Mouse (Mus musculus) left cerebral cortex, postnatal 25 days (tissue): Measurements from ENCODE around the gene Msx1. TPM values are rescaled to one million over a fixed set of nuclear protein-coding genes. Genes with fewer than 3 reads are reported as not detected.
"Not testable (repeated sequence)": the region's sequence is repeated elsewhere in the genome, so short reads cannot be mapped to it uniquely, and the experiment has no call there.

Experiments used
- DNase-seq, 2 experiments: peaks; one replicate each; pipeline ENCODE4 v3.0.0; 2022; ENCODE audit warnings: low spot score in 2 of 2, mixed read lengths in 1 of 2
- intact Hi-C: fragments of 180-260 bp; cut with DNase I; formaldehyde crosslinking; loops from one replicate; pipeline ENCODE4 v1.15.1; 2025
- total RNA-seq, 2 experiments: library from RNA; stranded (reverse); gene quantifications; 2 replicates each; pipeline ENCODE4 v1.2.3; 2021

Gene Msx1
- total RNA-seq = 1 to 10 TPM; 3.5 to 4.2 TPM

- intact Hi-C loops = loop anchor here (10.0 kb wide), 1 partner anchor 260 kb away; no protein-coding TSS in a partner anchor
- DNase-seq = peak; percentile 34 to 55
Measured at GRCm38 (mm10) chr5:37824461-37824795, at the start of gene Msx1. Msx1 (minus strand) TSS chr5:37824583.

DNA sequence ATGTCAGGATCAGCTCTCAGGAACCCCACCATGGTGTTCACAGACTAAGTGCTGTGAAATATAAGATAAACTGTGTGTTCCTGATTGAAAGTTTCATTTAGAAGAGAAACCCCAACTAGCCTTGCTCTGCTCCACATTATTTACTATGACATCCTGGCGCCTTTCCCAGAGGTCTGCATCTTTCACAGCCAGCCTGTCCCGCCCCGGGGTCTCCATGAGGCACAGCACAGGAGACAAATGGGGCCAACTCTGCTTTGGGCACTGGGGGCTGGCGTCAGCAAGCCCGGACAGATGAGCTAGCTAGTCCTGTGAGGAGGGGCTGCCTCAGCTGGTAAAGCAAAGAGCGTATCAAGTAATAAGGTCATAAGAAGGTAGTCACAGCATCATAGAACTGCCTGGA lies 41.1 kb upstream of the Msx1 start:
- no peak for DNase-seq
- intact Hi-C loops = no loop called here

DNA sequence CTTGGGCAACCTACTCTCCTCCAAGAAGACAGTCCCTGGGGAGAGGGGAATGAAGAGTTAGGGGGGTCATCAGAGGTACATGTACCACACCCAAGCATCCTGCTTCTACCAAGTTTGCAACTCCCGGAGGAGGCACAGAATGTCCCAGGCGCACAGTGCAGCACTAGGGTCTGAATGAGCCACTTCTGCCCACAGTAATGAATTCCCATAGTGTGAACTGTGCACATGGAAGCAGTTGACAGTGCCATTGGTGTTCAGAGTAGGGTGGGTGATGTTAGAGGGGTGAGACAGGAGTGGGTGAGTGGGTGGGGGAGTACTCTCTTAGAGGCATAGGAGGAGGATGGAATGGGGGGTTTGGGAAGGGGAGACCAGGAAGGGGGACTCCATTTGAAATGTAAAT lies 39.9 kb upstream of the Msx1 start:
- intact Hi-C loops = no loop called here
- no peak for DNase-seq

DNA sequence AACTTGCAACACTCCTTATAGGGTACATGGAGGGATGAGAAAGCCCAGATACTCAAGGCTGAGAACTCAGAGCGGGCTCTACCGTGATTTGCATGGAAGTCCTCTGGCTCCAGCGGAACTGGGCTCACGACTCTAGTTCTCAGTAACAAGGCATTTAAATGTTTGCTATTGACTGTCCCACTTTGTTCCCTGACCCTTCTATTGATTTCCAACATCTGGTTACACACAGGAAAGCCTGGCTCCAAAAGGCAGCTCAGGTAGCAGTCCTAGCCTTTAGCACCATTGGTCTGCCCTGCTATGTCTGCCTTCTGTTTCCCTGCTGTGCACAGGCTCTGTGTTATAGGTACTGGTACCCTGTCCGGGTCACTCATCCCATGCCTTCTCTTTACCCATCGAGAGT lies 36.5 kb upstream of the Msx1 start:
- no peak for DNase-seq
- intact Hi-C loops = no loop called here

DNA sequence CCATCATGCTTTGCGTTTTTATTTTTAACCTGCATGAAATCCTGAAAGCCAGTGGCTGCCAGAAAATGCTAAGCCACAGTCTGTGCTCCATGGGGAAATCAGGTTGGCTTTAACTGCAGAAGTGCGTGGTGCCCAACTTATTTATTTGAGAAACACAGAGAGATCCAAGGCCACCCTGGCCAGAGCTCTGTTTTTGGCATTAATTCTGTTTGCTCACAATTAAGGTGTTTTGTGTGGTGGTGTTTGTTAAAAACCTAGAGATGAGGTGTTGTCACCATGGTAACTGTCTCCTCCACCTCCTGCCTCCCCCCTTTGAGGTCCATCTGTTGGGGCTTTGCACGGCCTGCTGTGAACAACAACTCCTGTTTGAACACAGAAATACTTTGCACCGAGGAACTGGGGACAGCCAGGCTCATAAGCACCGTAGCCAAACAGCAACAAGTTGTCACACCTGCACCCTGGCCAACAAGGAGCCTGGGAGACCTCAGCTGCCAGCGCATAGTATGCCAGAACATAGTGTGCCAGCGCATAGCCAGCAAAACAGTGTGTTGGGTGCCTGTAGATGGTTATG lies 35.9 kb upstream of the Msx1 start:
- DNase-seq = peak; percentile 58 to 83
- intact Hi-C loops = no loop called here

DNA sequence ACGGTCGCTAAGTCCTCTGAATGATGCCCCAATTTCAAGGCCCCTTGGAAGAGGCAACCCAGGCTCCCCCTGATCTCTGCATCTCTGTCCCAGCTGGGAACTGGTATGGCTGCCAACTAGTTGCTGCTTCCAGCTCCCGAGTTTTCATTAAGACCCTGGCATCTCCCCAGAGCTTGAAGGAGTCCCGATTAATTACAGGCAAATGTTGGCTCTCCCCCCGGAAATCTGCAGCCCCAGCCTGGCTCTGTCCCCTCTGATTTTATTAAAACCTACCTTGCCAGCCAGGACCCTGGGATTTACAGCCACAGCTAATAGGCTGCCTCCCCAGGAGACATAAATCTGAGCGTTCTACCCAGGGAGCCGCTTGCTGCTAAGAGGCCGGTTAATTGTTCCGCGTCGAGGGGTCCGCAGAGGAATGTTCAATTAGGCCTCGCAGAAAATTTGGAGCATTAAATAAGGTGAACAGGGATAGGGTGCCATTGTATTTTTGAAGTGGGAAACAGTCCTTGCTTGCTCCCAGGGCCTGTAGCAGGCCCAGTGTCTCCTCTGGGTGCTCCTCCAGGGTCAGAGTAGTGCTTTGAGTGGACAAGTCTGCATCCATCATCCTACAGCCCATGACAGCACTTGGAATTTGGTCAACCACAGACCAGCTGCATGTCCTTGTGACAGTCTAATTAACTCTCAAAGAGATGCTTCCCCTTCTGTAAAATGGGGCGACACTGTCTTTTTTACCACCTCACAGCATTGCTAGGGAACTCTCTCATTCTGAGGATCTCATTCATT lies 33.6 kb upstream of the Msx1 start:
- intact Hi-C loops = no loop called here

GRCm38 (mm10) chr5:37856057-37856456 lies 31.7 kb upstream of the Msx1 start:
- no peak for DNase-seq
- intact Hi-C loops = no loop called here

More for the DNA sequence above, 33.6 kb upstream of the Msx1 start:
- DNase-seq = peak; percentile 20 to 39

DNA sequence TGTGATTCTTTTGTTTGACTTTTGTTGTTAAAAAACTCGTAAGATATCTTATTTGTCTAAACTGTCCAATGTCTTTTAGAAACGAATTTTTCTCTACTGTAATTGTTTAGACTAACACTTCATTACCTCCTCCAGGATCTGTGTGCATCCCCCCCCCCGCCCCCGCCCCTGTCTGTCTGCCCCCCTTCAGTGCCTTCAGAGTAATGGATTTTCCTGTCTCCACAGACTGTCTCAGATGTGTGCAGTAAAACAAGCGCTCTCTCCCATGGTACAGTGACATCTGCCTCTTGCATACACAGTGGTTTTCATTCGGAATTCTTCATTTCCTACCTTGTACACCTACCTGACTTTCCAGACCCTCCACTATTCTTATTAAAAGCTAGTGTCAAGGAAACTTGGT lies 29.9 kb upstream of the Msx1 start:
- DNase-seq = no peak
- intact Hi-C loops = no loop called here

GRCm38 (mm10) chr5:37851305-37851982 lies 27.1 kb upstream of the Msx1 start:
- no peak for DNase-seq
- intact Hi-C loops = no loop called here

- no peak for DNase-seq
- intact Hi-C loops = no loop called here
Measured at GRCm38 (mm10) chr5:37848991-37849719, 24.8 kb upstream of the Msx1 start.

DNA sequence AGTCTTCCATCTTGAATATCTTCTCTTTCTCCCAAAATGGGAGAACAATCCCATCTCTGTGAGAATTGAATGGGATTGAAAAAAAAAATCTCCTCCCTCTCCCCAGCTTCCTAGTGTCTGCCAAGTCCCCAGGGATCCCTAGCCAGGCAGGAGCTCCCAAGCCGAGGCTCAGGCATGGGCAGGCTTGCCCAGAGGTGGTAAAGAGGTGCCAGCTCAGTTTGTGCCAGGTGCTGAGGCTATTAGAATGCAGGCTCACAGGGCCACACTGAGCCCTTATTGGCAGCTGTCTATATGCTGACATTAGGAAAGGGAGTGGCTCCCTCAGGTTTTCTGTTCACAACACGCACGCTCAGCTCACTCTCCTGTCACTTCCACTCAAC lies 11.9 kb upstream of the Msx1 start:
- intact Hi-C loops = no loop called here
- DNase-seq = no peak

DNA sequence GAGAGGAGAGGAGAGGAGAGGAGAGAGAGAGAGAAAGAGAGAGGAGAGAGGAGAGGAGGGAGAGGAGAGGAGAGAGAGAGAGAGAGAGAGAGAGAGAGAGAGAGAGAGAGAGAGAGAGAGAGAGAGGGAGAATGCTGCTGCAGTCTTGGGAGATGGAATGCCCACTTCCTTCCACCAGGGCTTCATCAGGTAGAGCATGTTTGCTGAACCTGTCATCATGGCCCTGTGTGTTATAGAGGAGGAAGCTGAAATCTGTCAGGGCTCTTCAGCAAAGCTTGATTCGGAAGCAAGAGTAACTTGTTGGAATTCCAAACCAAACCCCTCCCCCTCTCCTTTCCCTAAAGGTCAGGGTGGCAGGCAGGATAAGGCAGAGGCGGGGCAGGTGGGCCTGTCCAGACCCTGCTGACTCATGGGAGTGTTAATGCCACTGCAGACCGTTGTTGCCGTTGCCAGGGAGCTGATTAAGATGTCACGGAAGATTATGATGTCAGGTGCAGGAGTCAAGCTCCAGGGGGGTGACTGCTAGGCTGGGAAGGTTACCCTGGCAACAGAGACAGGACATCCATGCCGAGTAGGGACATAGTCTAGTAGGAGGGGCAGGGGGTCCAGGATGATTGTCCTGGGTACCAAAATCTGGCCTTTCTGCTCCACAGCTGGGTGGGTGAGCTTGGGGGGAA lies 11.3 kb upstream of the Msx1 start:
- intact Hi-C loops = no loop called here
- DNase-seq = no peak

- DNase-seq = no peak
- intact Hi-C loops = no loop called here
Measured at GRCm38 (mm10) chr5:37832766-37833165, 8.4 kb upstream of the Msx1 start.

GRCm38 (mm10) chr5:37832031-37832430 lies 7.6 kb upstream of the Msx1 start:
- DNase-seq = no peak
- intact Hi-C loops = no loop called here

- intact Hi-C loops = not testable (repeated sequence)
- peak in 1 of 2 experiments; percentile 35 for DNase-seq
Measured at GRCm38 (mm10) chr5:37830436-37830835, 6.1 kb upstream of the Msx1 start.

DNA sequence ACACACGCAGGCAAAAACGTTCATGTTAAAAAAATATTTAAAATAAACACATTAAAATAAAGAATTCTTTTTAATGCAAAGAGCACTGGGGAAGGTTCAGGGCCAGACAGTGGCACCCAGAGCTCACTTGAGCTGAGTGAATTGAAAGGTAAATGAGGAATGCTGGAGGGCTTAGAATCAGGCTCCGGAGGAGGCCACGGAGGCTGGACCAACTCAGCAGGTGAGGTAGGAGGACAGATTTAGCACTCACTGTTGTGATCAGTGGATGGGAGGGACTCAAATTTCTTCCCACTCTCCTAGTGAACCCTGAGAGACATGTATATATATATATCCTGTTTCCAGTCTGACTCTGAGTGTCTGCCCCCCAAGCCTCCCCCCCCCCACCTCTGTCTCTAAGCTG lies 5.5 kb upstream of the Msx1 start:
- DNase-seq = no peak
- intact Hi-C loops = loop anchor here (10.0 kb wide), 1 partner anchor 255 kb away; no protein-coding TSS in a partner anchor

DNA sequence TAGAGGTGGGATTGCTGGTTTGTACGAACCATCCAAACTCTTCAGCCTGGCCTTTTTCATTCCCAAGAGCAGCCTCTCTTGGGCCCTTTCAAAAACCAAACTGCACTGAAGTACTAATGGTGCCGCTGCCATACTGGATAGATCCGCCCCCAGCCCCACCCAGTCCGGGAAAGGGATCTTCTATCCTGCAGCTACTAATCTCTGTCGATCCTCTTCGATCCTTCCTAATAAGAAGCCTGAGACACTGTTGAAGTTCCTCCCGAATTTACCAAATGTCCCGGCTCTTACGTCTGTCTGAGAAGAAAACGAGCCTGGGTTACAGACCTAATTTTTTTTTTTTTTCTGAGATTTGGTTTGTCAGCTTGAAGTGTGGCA lies 4.9 kb upstream of the Msx1 start:
- no peak for DNase-seq
- intact Hi-C loops = loop anchor here (10.0 kb wide), 1 partner anchor 256 kb away; no protein-coding TSS in a partner anchor

DNA sequence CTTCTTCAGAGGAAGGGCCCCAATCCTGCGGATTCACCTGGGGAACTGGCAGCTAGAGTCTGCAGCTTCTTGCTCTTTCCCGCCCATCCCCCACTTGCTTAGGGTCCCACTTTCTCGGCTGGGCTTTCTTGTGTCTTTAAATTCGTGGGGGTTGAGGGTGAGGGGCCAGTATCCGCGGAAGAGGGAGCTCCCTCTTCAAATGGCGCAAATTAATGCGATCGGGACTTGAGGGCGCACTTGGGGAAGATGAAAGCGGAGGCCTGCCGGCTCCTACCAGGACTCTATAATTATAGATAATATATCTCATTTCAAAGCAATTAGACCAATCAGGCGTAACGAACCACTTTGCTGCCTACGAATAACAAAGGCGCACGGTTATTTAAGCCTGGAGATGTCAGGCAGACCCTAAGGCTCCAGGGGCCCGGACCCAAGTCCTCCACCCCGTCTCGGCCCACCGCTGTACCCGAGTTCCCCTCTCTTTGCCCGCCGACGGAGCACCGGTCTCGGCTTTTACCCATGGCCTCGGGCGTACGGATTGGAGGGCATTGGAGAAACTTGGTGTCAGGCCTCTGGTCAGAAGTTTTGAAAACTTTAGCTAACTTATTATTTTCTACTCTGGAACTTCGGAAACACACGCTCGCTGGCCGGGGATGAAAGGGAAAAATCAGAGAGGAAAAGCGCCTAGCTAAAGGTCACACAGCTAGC lies 4.4 kb upstream of the Msx1 start:
- intact Hi-C loops = loop anchor here (10.0 kb wide), 1 partner anchor 256 kb away; no protein-coding TSS in a partner anchor
- no peak for DNase-seq

GRCm38 (mm10) chr5:37828001-37828400 lies 3.6 kb upstream of the Msx1 start:
- intact Hi-C loops = loop anchor here (10.0 kb wide), 1 partner anchor 257 kb away; no protein-coding TSS in a partner anchor
- DNase-seq = no peak
